Mouse (Mus musculus) liver, embryonic 14.5 days (tissue): Measurements from ENCODE around the gene Nedd9.

Experiments used
- CTCF ChIP-seq: IDR thresholded peaks from 2 replicates; pipeline ENCODE4 v1.5.1; 2016; ENCODE audit warnings: antibody characterized with exemption, low read depth, control low read depth
- EP300 ChIP-seq: IDR thresholded peaks from 2 replicates; pipeline ENCODE4 v1.6.1; 2016; ENCODE audit warnings: antibody characterized with exemption, low read depth

- TF ChIP-seq EP300 (no peak), CTCF (no peak)
Measured at GRCm38 (mm10) chr13:41291466-41291974, 195.6 kb downstream of the Nedd9 start.
